Comparison of ENCODE assay signal across 1 mouse cellular context in genomic region chr19:53122641-53123241, GRCm38 (mm10).
TF ChIP-seq lines count a peak whose summit lies in the region.

No protein-coding gene starts in this region.

TF ChIP-seq in MEL, 35 proteins besides CTCF, POLR2A, EP300 and RAD21:
- TF ChIP-seq GATA1 (IDR thresholded peaks at IDR 0.05; ENCODE audit: low read depth, low read length), result peak; percentile 47; the same call in 1 of the 2 replicates
- no peak for TF ChIP-seq CHD2 (IDR thresholded peaks at IDR 0.05; ENCODE audit: low read length)
